Mouse (Mus musculus) myocyte (in vitro differentiated cells): ENCODE measurements around the gene Gpr87. TPM values are rescaled to one million over a fixed set of nuclear protein-coding genes. Genes with fewer than 3 reads are reported as not detected.

Experiments used
- H3K27me3 ChIP-seq: one replicate; pipeline ENCODE4 v1.6.1; 2011; ENCODE audit not compliant: control insufficient read depth, insufficient read depth, insufficient read length
- H3K36me3 ChIP-seq: one replicate; pipeline ENCODE4 v1.6.1; 2011; ENCODE audit not compliant: control insufficient read depth, insufficient read depth
- H3K4me2 ChIP-seq: one replicate; pipeline ENCODE4 v1.6.1; 2011; ENCODE audit warnings: low read depth, control low read depth
- H3K4me3 ChIP-seq: one replicate; pipeline ENCODE4 v1.5.1; 2011; ENCODE audit warnings: mild to moderate bottlenecking, control low read depth, moderate library complexity
- H3K79me2 ChIP-seq: one replicate; pipeline ENCODE4 v1.6.1; 2011; ENCODE audit not compliant: control insufficient read depth, insufficient read depth
- H3ac ChIP-seq: one replicate; pipeline ENCODE4 v1.6.1; 2011; ENCODE audit not compliant: control insufficient read depth, insufficient read length
- CEBPB ChIP-seq: IDR thresholded peaks from 2 replicates; pipeline ENCODE4 v1.6.1; 2011; ENCODE audit warnings: mild to moderate bottlenecking, moderate library complexity; ENCODE audit not compliant: poor library complexity, insufficient read depth, severe bottlenecking
- E2F4 ChIP-seq: IDR thresholded peaks from one replicate; pipeline ENCODE4 v1.6.1; 2011; ENCODE audit warnings: mild to moderate bottlenecking, control low read depth, moderate library complexity; ENCODE audit not compliant: insufficient read depth
- MAX ChIP-seq: IDR thresholded peaks from one replicate; pipeline ENCODE4 v1.6.1; 2011; ENCODE audit warnings: low read depth, mild to moderate bottlenecking, control low read depth
- MYOD1 ChIP-seq, 3 experiments: IDR thresholded peaks; one replicate each; pipeline ENCODE4 v1.6.1; 2011; ENCODE audit warnings: control low read depth in 2 of 3, low read depth in 2 of 3, mild to moderate bottlenecking in 2 of 3, moderate library complexity in 1 of 3; ENCODE audit not compliant: insufficient read length in 2 of 3, control insufficient read depth in 1 of 3
- MYOG ChIP-seq, 3 experiments: IDR thresholded peaks; one replicate each; pipeline ENCODE4 v1.6.1; 2011; ENCODE audit warnings: control low read depth in 2 of 3, low read depth in 2 of 3, mild to moderate bottlenecking in 2 of 3; ENCODE audit not compliant: insufficient read length in 2 of 3, control insufficient read depth in 1 of 3, insufficient read depth in 1 of 3
- POLR2A ChIP-seq: IDR thresholded peaks from one replicate; pipeline ENCODE4 v1.6.1; 2011; ENCODE audit warnings: low read depth, mild to moderate bottlenecking, control low read depth, moderate library complexity; ENCODE audit not compliant: insufficient read length
- POLR2AphosphoS2 ChIP-seq: IDR thresholded peaks from one replicate; pipeline ENCODE4 v1.6.1; 2011; ENCODE audit warnings: low read depth, control low read depth; ENCODE audit not compliant: insufficient read length
- REST ChIP-seq: IDR thresholded peaks from one replicate; pipeline ENCODE4 v1.6.1; 2011; ENCODE audit warnings: mild to moderate bottlenecking, control low read depth, moderate library complexity; ENCODE audit not compliant: insufficient read depth, insufficient read length
- SRF ChIP-seq: IDR thresholded peaks from one replicate; pipeline ENCODE4 v1.6.1; 2011; ENCODE audit warnings: low read depth; ENCODE audit not compliant: control insufficient read depth, insufficient read length
- TCF12 ChIP-seq: IDR thresholded peaks from one replicate; pipeline ENCODE4 v1.6.1; 2011; ENCODE audit warnings: mild to moderate bottlenecking, control low read depth; ENCODE audit not compliant: poor library complexity, insufficient read depth, severe bottlenecking
- TCF3 ChIP-seq: IDR thresholded peaks from one replicate; pipeline ENCODE4 v1.6.1; 2011; ENCODE audit warnings: low read depth, control low read depth; ENCODE audit not compliant: insufficient read length
- USF1 ChIP-seq: IDR thresholded peaks from one replicate; pipeline ENCODE4 v1.6.1; 2011; ENCODE audit warnings: low read depth, mild to moderate bottlenecking, control low read depth, moderate library complexity
- polyA plus RNA-seq: library from polyadenylated mRNA; unstranded; fragments of >200 nt; fragmentation: generic; extraction: Trizol; gene quantifications from one replicate; pipeline ENCODE4 v1.2.1, GENCODE M21; 2012; ENCODE audit warnings: missing spikeins

Gene Gpr87
- not detected for polyA plus RNA-seq

GRCm38 (mm10) chr3:59194938-59195337, at the start of gene Gpr87:
Gene Gpr87, minus strand, starts transcription at chr3:59195104.
- H3K4me2 ChIP-seq, result no peak within 1 kb of the TSS
- no peak within 1 kb of the TSS for H3K4me3 ChIP-seq
- H3ac ChIP-seq, result no peak within 1 kb of the TSS
- no peaks in the 10 kb centered on the region for H3K27me3 ChIP-seq
- no peaks in the 10 kb centered on the region for H3K79me2 ChIP-seq
- no peaks in the 10 kb centered on the region for H3K36me3 ChIP-seq
- TF ChIP-seq TCF12 (no peak), MYOD1 (IDR thresholded peaks at IDR 0.05; ENCODE audit: control insufficient read depth in 1 of 3, insufficient read length in 2 of 3, low read depth in 2 of 3) (no peak), CEBPB (no peak), POLR2A (no peak), POLR2AphosphoS2 (no peak), MYOG (IDR thresholded peaks at IDR 0.05; ENCODE audit: control insufficient read depth in 1 of 3, insufficient read depth in 1 of 3, insufficient read length in 2 of 3, low read depth in 2 of 3) (no peak)

GRCm38 (mm10) chr3:59243384-59243783, 48.5 kb upstream of the Gpr87 start:
- TF ChIP-seq USF1 (no peak), MAX (no peak), E2F4 (no peak), TCF3 (no peak), SRF (no peak), MYOD1 (IDR thresholded peaks at IDR 0.05; ENCODE audit: control insufficient read depth in 1 of 3, insufficient read length in 2 of 3, low read depth in 2 of 3) (no peak), CEBPB (no peak), REST (no peak), POLR2A (no peak), POLR2AphosphoS2 (no peak), MYOG (IDR thresholded peaks at IDR 0.05; ENCODE audit: control insufficient read depth in 1 of 3, insufficient read depth in 1 of 3, insufficient read length in 2 of 3, low read depth in 2 of 3) (no peak), TCF12 (no peak)
- H3K4me3 ChIP-seq, result no peak overlapping the region
- H3K36me3 ChIP-seq, result no peaks in the 10 kb centered on the region
- no peak overlapping the region for H3ac ChIP-seq
- H3K27me3 ChIP-seq, result no peaks in the 10 kb centered on the region
- no peaks in the 10 kb centered on the region for H3K79me2 ChIP-seq
- no peak overlapping the region for H3K4me2 ChIP-seq

- Histone ChIP-seq H3K27me3 (no peaks in the 10 kb centered on the region), H3K79me2 (no peaks in the 10 kb centered on the region), H3K4me2 (no peak overlapping the region), H3K4me3 (no peak overlapping the region), H3ac (no peak overlapping the region), H3K36me3 (no peaks in the 10 kb centered on the region)
- TF ChIP-seq CEBPB (no peak), SRF (no peak), MYOD1 (IDR thresholded peaks at IDR 0.05; ENCODE audit: control insufficient read depth in 1 of 3, insufficient read length in 2 of 3, low read depth in 2 of 3) (no peak), TCF3 (no peak), E2F4 (no peak), POLR2A (no peak), USF1 (no peak)
These were observed 40.0 kb upstream of the Gpr87 start for GRCm38 (mm10) chr3:59234878-59235277.

- no peak overlapping the region for H3ac ChIP-seq
- H3K4me3 ChIP-seq, result no peak overlapping the region
- H3K4me2 ChIP-seq, result no peak overlapping the region
- TF ChIP-seq SRF (no peak), REST (no peak), MAX (no peak), TCF12 (no peak), CEBPB (no peak), USF1 (no peak), E2F4 (no peak), TCF3 (no peak), MYOD1 (IDR thresholded peaks at IDR 0.05; ENCODE audit: control insufficient read depth in 1 of 3, insufficient read length in 2 of 3, low read depth in 2 of 3) (no peak), POLR2AphosphoS2 (no peak), POLR2A (no peak), MYOG (IDR thresholded peaks at IDR 0.05; ENCODE audit: control insufficient read depth in 1 of 3, insufficient read depth in 1 of 3, insufficient read length in 2 of 3, low read depth in 2 of 3) (no peak)
- H3K27me3 ChIP-seq, result no peaks in the 10 kb centered on the region
- H3K36me3 ChIP-seq, result no peaks in the 10 kb centered on the region
- H3K79me2 ChIP-seq, result no peaks in the 10 kb centered on the region
These were observed 36.0 kb upstream of the Gpr87 start for GRCm38 (mm10) chr3:59230912-59231311.

GRCm38 (mm10) chr3:59228730-59229551, 34.0 kb upstream of the Gpr87 start:
- no peak for TF ChIP-seq MYOD1 (IDR thresholded peaks at IDR 0.05; ENCODE audit: control insufficient read depth in 1 of 3, insufficient read length in 2 of 3, low read depth in 2 of 3)
- no peak for TF ChIP-seq POLR2A
- no peak for TF ChIP-seq MAX
- no peak for TF ChIP-seq CEBPB
- no peak for TF ChIP-seq MYOG (IDR thresholded peaks at IDR 0.05; ENCODE audit: control insufficient read depth in 1 of 3, insufficient read depth in 1 of 3, insufficient read length in 2 of 3, low read depth in 2 of 3)
- TF ChIP-seq TCF12, result no peak
- TF ChIP-seq USF1, result no peak
- TF ChIP-seq TCF3, result no peak
- no peak for TF ChIP-seq REST
- peak overlapping the region; percentile 45 for H3K4me2 ChIP-seq

More at GRCm38 (mm10) chr3:59228730-59229551, 34.0 kb upstream of the Gpr87 start:
- H3K79me2 ChIP-seq, result no peaks in the 10 kb centered on the region
- H3ac ChIP-seq, result no peak overlapping the region
- no peak overlapping the region for H3K4me3 ChIP-seq
- no peaks in the 10 kb centered on the region for H3K27me3 ChIP-seq
- no peaks in the 10 kb centered on the region for H3K36me3 ChIP-seq
